Mouse (Mus musculus) natural killer cell, adult 2 months (primary cell): ENCODE data around the gene Gm10647.

Source experiments
- DNase-seq, 2 experiments: peaks; one replicate each; pipeline ENCODE4 v3.0.0; 2022; ENCODE audit warnings: low spot score in 2 of 2

Gene Gm10647

DNA sequence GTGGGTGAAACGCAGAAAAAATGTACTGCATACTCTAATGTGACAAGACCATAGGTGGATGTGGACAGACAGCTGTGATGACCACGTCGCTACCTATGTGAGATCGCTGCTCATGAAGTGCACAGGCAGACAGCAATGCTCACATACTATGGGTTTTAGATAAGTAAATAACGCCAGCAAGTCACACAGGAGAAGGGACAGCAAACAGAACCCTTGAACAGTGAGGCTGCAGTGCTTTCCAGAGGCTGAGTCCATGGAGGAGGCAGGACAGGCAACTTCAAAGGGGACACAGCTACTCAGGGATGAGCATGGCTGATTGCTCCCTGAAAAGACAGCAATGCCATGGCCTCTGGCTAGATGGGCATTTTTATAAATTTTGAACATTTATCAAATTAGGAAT, 50.0 kb downstream of the Gm10647 start:
- no peak for DNase-seq
